Mouse (Mus musculus): ENCODE measurements at regions not wholly inside any gene's neighbourhood (a gene's known extent, or its start where the extent isn't known, plus 50 kb on each side); places are given as distances from the start of the nearest gene placed in this dataset.

DNA sequence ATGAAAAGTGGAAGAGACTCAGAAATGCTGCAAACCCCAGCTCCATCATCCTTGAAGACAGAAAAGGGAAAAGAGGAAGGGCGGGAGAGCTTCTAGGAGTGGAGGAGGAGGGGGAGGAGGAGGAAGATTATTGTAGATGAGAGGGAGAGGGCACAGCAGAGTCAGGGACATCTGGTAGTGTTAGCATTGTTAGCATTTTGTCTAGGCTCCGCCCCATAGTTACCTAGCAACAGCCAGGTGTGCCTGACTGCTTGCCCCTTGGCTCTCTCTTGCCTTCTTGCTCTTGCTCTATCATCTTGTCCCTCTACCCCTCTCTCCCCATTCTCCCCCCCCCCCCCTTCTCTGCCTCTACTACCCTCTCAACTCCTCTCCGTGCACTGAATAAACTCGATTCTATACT is 224.4 kb upstream of the Amigo2 start:
- TF ChIP-seq CTCF (IDR thresholded peaks at IDR 0.05; ENCODE audit: borderline replicate concordance, control insufficient read depth, extremely low read depth, insufficient read depth, low read length, poor library complexity) (no peak), POLR2A (IDR thresholded peaks at IDR 0.05; ENCODE audit: control insufficient read depth, extremely low read depth, insufficient read depth, low read length, poor library complexity) (no peak)
